Mouse (Mus musculus) ZHBTc4 (cell line): ENCODE data around the gene Gm20792.
"Not testable (repeated sequence)": the region's sequence is repeated elsewhere in the genome, so short reads cannot be mapped to it uniquely, and the experiment has no call there.

Source experiments
- DNase-seq: peaks from one replicate; pipeline ENCODE4 v3.0.0-alpha.2; 2011; ENCODE audit warnings: low read depth, low spot score

Gm20792 gene

GRCm38 (mm10) chrY:48311555-48311954 lies at the start of gene Gm20792:
Gm20792 (plus strand) TSS chrY:48311855.
- DNase-seq, result not testable (repeated sequence)
